Mouse (Mus musculus): ENCODE results near the gene Nudt13. TPM values are rescaled to one million over a fixed set of nuclear protein-coding genes. Genes with fewer than 3 reads are reported as not detected.
A peak's percentile ranks its signal among the peaks of the same experiment; 100 is the strongest.

The Nudt13 gene
- polyA plus RNA-seq, 2 experiments: 14.3 to 30.0 TPM

DNA sequence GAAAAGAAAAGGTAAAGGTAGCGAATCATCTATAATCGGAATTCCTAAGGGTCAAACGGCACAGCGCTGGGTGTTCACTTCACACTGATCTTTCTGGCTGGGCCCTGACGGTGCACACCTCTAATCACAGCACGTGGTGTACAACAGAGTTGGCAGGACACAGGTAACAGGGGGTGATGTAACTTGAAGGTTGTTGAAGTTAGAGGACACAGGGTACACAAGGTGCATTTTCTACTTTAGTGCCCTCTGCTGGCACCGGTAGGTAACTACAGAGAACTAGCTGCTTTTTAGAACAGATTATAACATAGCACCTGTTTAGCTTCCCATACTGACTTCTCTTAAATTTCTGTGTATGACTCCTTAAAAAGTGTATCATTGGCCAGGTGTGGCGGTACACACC, 45.7 kb downstream of the Nudt13 start:
- peaks cover 62% of the 10 kb centered on the region for H3K36me3 ChIP-seq (ENCODE audit: control insufficient read depth, insufficient read depth, low read length)

DNA sequence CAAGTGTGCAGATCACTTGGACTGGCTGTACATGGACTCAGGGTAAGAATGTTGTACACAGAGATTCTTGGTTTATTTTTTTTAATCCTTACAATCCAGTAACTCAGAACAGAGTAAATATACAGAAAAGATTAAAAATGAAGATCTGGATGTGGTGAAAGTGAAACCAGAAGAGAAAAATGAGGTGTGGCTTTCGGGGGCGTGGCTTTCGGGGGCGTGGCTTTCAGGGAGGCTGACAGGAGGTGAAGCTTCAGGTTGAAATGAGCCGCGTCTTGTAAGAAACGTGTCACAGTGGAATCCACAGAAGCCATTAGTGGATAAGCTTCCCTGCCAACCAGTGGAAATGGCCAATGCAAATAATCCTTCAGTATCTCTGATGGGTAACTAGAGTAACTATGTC, 46.4 kb downstream of the Nudt13 start:
- no peaks in the 10 kb centered on the region for H3K4me1 ChIP-seq (ENCODE audit: control insufficient read depth, insufficient read depth, low read length)
- H3K9me3 ChIP-seq (ENCODE audit: control insufficient read depth, low read length): no peaks in the 10 kb centered on the region
- DNase-seq (ENCODE audit: low spot score) (no peak), ATAC-seq (ENCODE audit: low FRiP score, low read depth) (no peak)
- TF ChIP-seq POLR2A (IDR thresholded peaks at IDR 0.05; ENCODE audit: borderline replicate concordance, extremely low read depth, insufficient read depth, insufficient read length): no peak
- no peak overlapping the region for H3K9ac ChIP-seq (ENCODE audit: low read depth, low read length, severe bottlenecking)
- H3K4me2 ChIP-seq (replicated peaks; ENCODE audit: low read depth, low read length, severe bottlenecking): no peak overlapping the region
- WGBS: 88% methylated on average over 7 of the region's 7 CpGs
- no peak overlapping the region for H3K27ac ChIP-seq (replicated peaks; ENCODE audit: low read depth, low read length)
- H3K4me3 ChIP-seq (replicated peaks; ENCODE audit: low read length): no peak overlapping the region
- H3K36me3 ChIP-seq (ENCODE audit: control insufficient read depth, insufficient read depth, low read length): peaks cover 62% of the 10 kb centered on the region
- no peaks in the 10 kb centered on the region for H3K27me3 ChIP-seq (ENCODE audit: control insufficient read depth, insufficient read depth, low read length)

More for the DNA sequence above, 45.7 kb downstream of the Nudt13 start:
- H3K9me3 ChIP-seq (ENCODE audit: control insufficient read depth, low read length): no peaks in the 10 kb centered on the region
- no peak overlapping the region for H3K9ac ChIP-seq (ENCODE audit: low read depth, low read length, severe bottlenecking)
- H3K27me3 ChIP-seq (ENCODE audit: control insufficient read depth, insufficient read depth, low read length): no peaks in the 10 kb centered on the region
- DNase-seq (ENCODE audit: low spot score) (no peak), ATAC-seq (ENCODE audit: low FRiP score, low read depth) (no peak)
- WGBS: 83% methylated on average over 8 of the region's 8 CpGs
- no peak overlapping the region for H3K4me3 ChIP-seq (replicated peaks; ENCODE audit: low read length)
- no peak overlapping the region for H3K4me2 ChIP-seq (replicated peaks; ENCODE audit: low read depth, low read length, severe bottlenecking)
- no peaks in the 10 kb centered on the region for H3K4me1 ChIP-seq (ENCODE audit: control insufficient read depth, insufficient read depth, low read length)
- H3K27ac ChIP-seq (replicated peaks; ENCODE audit: low read depth, low read length): no peak overlapping the region
- TF ChIP-seq POLR2A (IDR thresholded peaks at IDR 0.05; ENCODE audit: borderline replicate concordance, extremely low read depth, insufficient read depth, insufficient read length): no peak

DNA sequence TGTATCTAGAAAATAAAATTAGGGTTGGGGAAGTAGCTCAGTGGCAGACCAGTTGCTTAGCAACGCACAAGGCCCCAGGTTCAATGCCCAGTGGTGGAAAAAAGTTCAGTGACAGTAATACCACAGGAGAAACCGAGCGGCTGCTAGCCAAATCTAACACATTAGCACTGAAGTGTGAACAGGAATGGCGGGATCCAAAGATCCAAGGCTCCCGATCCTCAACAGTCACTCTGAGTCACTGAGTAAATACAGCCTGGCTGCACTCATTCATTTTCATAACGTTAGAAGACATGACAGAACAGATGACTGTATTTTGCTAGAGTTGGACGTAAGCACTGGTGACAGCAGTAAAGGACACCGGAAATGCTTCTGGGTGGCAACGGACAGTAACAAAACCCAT, 51.4 kb downstream of the Nudt13 start:
- TF ChIP-seq POLR2A (IDR thresholded peaks at IDR 0.05; ENCODE audit: borderline replicate concordance, extremely low read depth, insufficient read depth, insufficient read length): no peak
- Histone ChIP-seq H3K9me3 (ENCODE audit: control insufficient read depth, low read length) (no peaks in the 10 kb centered on the region), H3K4me1 (ENCODE audit: control insufficient read depth, insufficient read depth, low read length) (0 out of 2 replicates have a peak, but pooled peaks cover 6% of the 10 kb centered on the region), H3K4me2 (replicated peaks; ENCODE audit: low read depth, low read length, severe bottlenecking) (no peak overlapping the region), H3K9ac (ENCODE audit: low read depth, low read length, severe bottlenecking) (no peak overlapping the region), H3K36me3 (ENCODE audit: control insufficient read depth, insufficient read depth, low read length) (peaks cover 42% of the 10 kb centered on the region), H3K27me3 (ENCODE audit: control insufficient read depth, insufficient read depth, low read length) (no peaks in the 10 kb centered on the region), H3K27ac (replicated peaks; ENCODE audit: low read depth, low read length) (no peak overlapping the region), H3K4me3 (replicated peaks; ENCODE audit: low read length) (no peak overlapping the region)
- WGBS: 90% methylated on average over 9 of the region's 9 CpGs
- no peak for ATAC-seq (ENCODE audit: low FRiP score, low read depth)
- DNase-seq (ENCODE audit: low spot score): no peak

DNA sequence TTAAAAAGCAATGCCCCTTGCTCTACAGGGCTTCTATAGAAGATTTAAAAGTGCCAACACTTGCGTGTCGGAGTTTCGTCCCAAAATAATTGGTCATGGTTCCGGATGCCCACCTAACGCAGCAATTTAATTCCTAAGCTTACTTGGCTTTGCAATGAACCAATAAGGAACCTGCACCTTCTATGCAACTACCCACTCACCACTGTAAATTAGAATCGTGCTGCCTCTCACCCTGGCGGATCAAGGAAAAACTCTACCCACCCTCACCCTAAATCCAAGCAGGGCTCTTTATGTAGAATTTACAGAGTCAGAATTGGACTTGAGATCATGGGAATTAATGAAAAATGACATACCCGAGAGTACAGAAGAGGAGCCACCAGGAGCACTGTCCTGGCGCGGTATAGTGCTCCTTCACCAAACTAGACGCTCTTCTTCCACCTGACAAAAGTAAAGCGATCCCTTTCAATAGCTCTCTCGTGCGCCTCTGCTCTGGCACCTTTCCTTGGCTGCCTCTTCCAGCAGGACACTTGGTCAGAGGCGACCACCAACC, 53.0 kb downstream of the Nudt13 start:
- ATAC-seq (ENCODE audit: low FRiP score, low read depth) (peak; percentile 42), DNase-seq (ENCODE audit: low spot score) (peak; percentile 13)
- no peaks in the 10 kb centered on the region for H3K9me3 ChIP-seq (ENCODE audit: control insufficient read depth, low read length)
- peak overlapping the region; percentile 76 for H3K4me3 ChIP-seq (replicated peaks; ENCODE audit: low read length)
- H3K36me3 ChIP-seq (ENCODE audit: control insufficient read depth, insufficient read depth, low read length): peaks cover 37% of the 10 kb centered on the region
- 0 out of 2 replicates have a peak, but pooled peaks cover 6% of the 10 kb centered on the region for H3K4me1 ChIP-seq (ENCODE audit: control insufficient read depth, insufficient read depth, low read length)
- H3K27me3 ChIP-seq (ENCODE audit: control insufficient read depth, insufficient read depth, low read length): no peaks in the 10 kb centered on the region
- peak overlapping the region; percentile 74 for H3K4me2 ChIP-seq (replicated peaks; ENCODE audit: low read depth, low read length, severe bottlenecking)
- WGBS: 3% methylated on average over 15 of the region's 15 CpGs
- H3K9ac ChIP-seq (ENCODE audit: low read depth, low read length, severe bottlenecking): peak overlapping the region; percentile 92
- H3K27ac ChIP-seq (replicated peaks; ENCODE audit: low read depth, low read length): peak overlapping the region; percentile 85
- no peak for TF ChIP-seq POLR2A (IDR thresholded peaks at IDR 0.05; ENCODE audit: borderline replicate concordance, extremely low read depth, insufficient read depth, insufficient read length)

DNA sequence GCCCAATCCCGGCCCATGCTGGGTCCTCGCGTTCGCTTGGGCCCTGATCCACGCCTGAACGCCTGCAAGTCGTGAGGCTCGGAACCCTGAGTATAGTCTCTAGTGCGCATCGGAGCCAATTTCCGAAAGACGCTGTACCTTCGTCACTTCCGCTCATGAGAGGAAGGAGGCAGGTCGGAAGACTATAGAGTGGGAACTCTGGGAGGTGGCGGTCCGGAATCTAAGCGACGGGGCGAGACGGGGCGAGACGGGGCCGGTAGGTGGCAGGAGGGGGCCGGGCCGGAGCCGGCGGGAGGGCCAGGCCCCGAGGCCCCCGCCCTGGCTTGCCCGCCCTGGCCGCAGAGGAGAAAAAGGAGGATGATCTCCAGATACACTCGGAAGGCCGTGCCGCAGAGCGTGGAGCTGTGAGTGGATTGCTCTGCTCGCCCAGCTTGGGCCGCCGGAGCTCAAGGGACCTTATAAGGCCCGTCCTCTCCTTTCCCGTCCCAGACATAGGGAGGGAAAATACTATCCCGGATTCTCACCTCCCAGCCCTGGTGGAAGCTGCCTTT, 53.6 kb downstream of the Nudt13 start, which contains the start of the genes Ecd and Fam149b:
Gene Ecd (minus strand): TSS at position 131 of the 551 bp plus-strand sequence.
Gene Fam149b (plus strand): TSS at position 172 of the 551 bp plus-strand sequence.
- Histone ChIP-seq H3K4me1 (ENCODE audit: control insufficient read depth, insufficient read depth, low read length) (0 out of 2 replicates have a peak, but pooled peaks cover 6% of the 10 kb centered on the region), H3K27ac (replicated peaks; ENCODE audit: low read depth, low read length) (peak within 1 kb of the TSS; percentile 85), H3K36me3 (ENCODE audit: control insufficient read depth, insufficient read depth, low read length) (peaks cover 39% of the 10 kb centered on the region), H3K4me3 (replicated peaks; ENCODE audit: low read length) (peak within 1 kb of the TSS; percentile 76), H3K9me3 (ENCODE audit: control insufficient read depth, low read length) (no peaks in the 10 kb centered on the region), H3K27me3 (ENCODE audit: control insufficient read depth, insufficient read depth, low read length) (no peaks in the 10 kb centered on the region), H3K9ac (ENCODE audit: low read depth, low read length, severe bottlenecking) (peak within 1 kb of the TSS; percentile 92), H3K4me2 (replicated peaks; ENCODE audit: low read depth, low read length, severe bottlenecking) (peak within 1 kb of the TSS; percentile 74)
- peak; percentile 100 for ATAC-seq (ENCODE audit: low FRiP score, low read depth)
- DNase-seq (ENCODE audit: low spot score): peak; percentile 95
- under 1% methylated on average over 35 of the region's 42 CpGs for WGBS
- TF ChIP-seq POLR2A (IDR thresholded peaks at IDR 0.05; ENCODE audit: borderline replicate concordance, extremely low read depth, insufficient read depth, insufficient read length): peak; percentile 54; the same call in 1 of the 2 replicates
